Mouse (Mus musculus): ENCODE data around the gene Hrg. TPM values are rescaled to one million over a fixed set of nuclear protein-coding genes. Genes with fewer than 3 reads are reported as not detected.

Hrg gene
- polyA plus RNA-seq (2015; fragmentation: Nextera tagmentation; extraction: Ambion mirVana), result not detected in 2 replicates

- 91% methylated on average over 6 of the region's 6 CpGs for WGBS
- H3K4me1 ChIP-seq, result no peaks in the 10 kb centered on the region
- H3K9me3 ChIP-seq, result no peaks in the 10 kb centered on the region
- ATAC-seq (ENCODE audit: insufficient number of reproducible peaks, low FRiP score, low TSS enrichment, low read depth), result no peak
- no peak within 1 kb of the TSS for H3K4me2 ChIP-seq
- H3K4me3 ChIP-seq, result no peak within 1 kb of the TSS
- H3K9ac ChIP-seq, result no peak within 1 kb of the TSS
- no peaks in the 10 kb centered on the region for H3K36me3 ChIP-seq
- no peaks in the 10 kb centered on the region for H3K27me3 ChIP-seq
- no peak within 1 kb of the TSS for H3K27ac ChIP-seq
Observed at GRCm38 (mm10) chr16:22950840-22951395, at the start of gene Hrg. TSS of gene Hrg (plus strand) at chr16:22951072.

- H3K4me2 ChIP-seq, result no peak overlapping the region
- H3K27me3 ChIP-seq, result 0 out of 2 replicates have a peak, but pooled peaks cover 2% of the 10 kb centered on the region
- H3K27ac ChIP-seq, result no peak overlapping the region
- no peaks in the 10 kb centered on the region for H3K9me3 ChIP-seq
- H3K9ac ChIP-seq, result no peak overlapping the region
- 75% methylated on average over 3 of the region's 3 CpGs for WGBS
- H3K4me3 ChIP-seq, result no peak overlapping the region
- peaks cover 2% of the 10 kb centered on the region; the same call in 1 of the 2 replicates for H3K4me1 ChIP-seq
- no peak for ATAC-seq (ENCODE audit: insufficient number of reproducible peaks, low FRiP score, low TSS enrichment, low read depth)
- H3K36me3 ChIP-seq, result no peaks in the 10 kb centered on the region
Observed at GRCm38 (mm10) chr16:22901326-22901725, 49.5 kb upstream of the Hrg start.

- Histone ChIP-seq H3K4me3 (no peak overlapping the region), H3K9ac (no peak overlapping the region), H3K36me3 (no peaks in the 10 kb centered on the region), H3K27me3 (no peaks in the 10 kb centered on the region), H3K27ac (no peak overlapping the region), H3K9me3 (no peaks in the 10 kb centered on the region), H3K4me2 (no peak overlapping the region), H3K4me1 (no peaks in the 10 kb centered on the region)
- WGBS, result 92% methylated on average over 6 of the region's 6 CpGs
- no peak for ATAC-seq (ENCODE audit: insufficient number of reproducible peaks, low FRiP score, low TSS enrichment, low read depth)
Observed at GRCm38 (mm10) chr16:22909290-22909689, 41.6 kb upstream of the Hrg start.

DNA sequence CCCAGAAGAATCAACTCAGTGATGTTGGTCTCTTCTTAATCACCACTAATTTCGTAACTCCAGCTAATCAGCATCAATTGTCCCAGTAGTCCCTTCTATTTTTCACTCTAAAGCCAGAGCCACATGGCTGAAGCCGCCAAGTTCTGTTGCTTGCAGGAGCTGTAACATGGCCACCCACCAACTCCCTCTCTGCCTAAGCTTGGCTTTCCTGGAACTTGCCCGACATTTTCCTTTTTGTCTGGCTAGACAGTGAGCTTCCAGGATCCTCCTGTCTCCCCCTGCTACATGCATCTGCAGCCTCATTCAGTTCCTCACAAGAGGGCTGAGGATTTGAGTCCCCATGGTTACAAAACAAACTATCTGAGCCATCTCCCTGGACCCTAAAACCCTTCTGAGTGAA lies 38.9 kb upstream of the Hrg start:
- Histone ChIP-seq H3K27me3 (no peaks in the 10 kb centered on the region), H3K4me2 (no peak overlapping the region), H3K27ac (no peak overlapping the region), H3K9ac (no peak overlapping the region), H3K36me3 (no peaks in the 10 kb centered on the region), H3K4me1 (no peaks in the 10 kb centered on the region), H3K9me3 (no peaks in the 10 kb centered on the region), H3K4me3 (no peak overlapping the region)
- 78% methylated on average over 3 of the region's 3 CpGs for WGBS
- no peak for ATAC-seq (ENCODE audit: insufficient number of reproducible peaks, low FRiP score, low TSS enrichment, low read depth)

GRCm38 (mm10) chr16:22912886-22913285 lies 38.0 kb upstream of the Hrg start:
- ATAC-seq (ENCODE audit: insufficient number of reproducible peaks, low FRiP score, low TSS enrichment, low read depth), result no peak
- Histone ChIP-seq H3K9ac (no peak overlapping the region), H3K36me3 (no peaks in the 10 kb centered on the region), H3K27ac (no peak overlapping the region), H3K4me3 (no peak overlapping the region), H3K4me1 (no peaks in the 10 kb centered on the region), H3K27me3 (no peaks in the 10 kb centered on the region), H3K4me2 (no peak overlapping the region), H3K9me3 (no peaks in the 10 kb centered on the region)
- WGBS, result 83% methylated on average over 6 of the region's 6 CpGs

DNA sequence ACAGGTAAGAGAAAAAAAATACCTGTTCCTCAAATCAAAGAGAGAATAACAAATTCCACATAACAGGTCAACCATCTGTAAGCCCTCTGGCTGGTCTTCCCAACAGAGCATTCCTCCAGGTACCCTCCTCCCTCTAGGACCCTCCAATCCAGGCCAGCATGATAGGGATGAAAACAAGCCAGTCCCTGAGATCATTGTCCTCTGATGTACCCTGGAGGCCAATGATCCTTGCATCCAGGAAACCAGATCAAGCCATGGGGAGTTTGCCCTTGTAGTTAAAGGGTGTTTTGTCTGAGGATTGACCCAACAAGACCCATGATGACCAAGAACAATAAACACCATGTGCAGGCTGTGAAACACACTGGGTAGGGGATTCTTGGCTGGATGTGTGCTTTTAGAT lies 36.6 kb upstream of the Hrg start:
- H3K4me3 ChIP-seq, result no peak overlapping the region
- ATAC-seq (ENCODE audit: insufficient number of reproducible peaks, low FRiP score, low TSS enrichment, low read depth), result no peak
- H3K36me3 ChIP-seq, result no peaks in the 10 kb centered on the region
- H3K9ac ChIP-seq, result no peak overlapping the region
- H3K27me3 ChIP-seq, result no peaks in the 10 kb centered on the region
- H3K4me2 ChIP-seq, result no peak overlapping the region
- no peaks in the 10 kb centered on the region for H3K4me1 ChIP-seq
- H3K27ac ChIP-seq, result no peak overlapping the region
- H3K9me3 ChIP-seq, result no peaks in the 10 kb centered on the region

DNA sequence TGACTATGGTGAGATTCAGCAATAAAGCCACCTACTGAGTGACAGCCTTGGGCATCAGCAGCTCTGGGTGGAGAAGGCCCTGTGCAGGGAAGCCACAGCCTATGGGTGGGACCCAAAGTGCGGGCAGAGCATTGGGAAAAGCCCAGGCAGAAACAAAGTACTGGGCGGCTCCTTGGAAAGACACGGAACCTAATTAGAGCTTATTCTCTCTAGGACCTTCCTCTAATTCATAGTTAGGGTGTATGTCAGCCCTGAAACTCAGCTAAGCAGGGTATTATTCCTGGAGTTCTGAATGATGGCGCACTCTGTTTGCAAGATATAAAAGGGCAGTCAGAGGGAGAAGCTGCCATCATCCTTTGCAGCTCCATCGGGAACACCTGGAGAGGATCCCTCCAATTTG lies 32.8 kb upstream of the Hrg start, which contains the start of gene Fetub:
TSS of gene Fetub (plus strand) at position 301 of the 400 bp plus-strand sequence.
- 84% methylated on average over 5 of the region's 5 CpGs for WGBS
- no peak within 1 kb of the TSS for H3K9ac ChIP-seq
- H3K4me2 ChIP-seq, result no peak within 1 kb of the TSS
- no peak for ATAC-seq (ENCODE audit: insufficient number of reproducible peaks, low FRiP score, low TSS enrichment, low read depth)
- no peaks in the 10 kb centered on the region for H3K9me3 ChIP-seq
- no peak within 1 kb of the TSS for H3K4me3 ChIP-seq
- H3K4me1 ChIP-seq, result 0 out of 2 replicates have a peak, but pooled peaks cover 2% of the 10 kb centered on the region
- no peaks in the 10 kb centered on the region for H3K27me3 ChIP-seq
- no peaks in the 10 kb centered on the region for H3K36me3 ChIP-seq
- H3K27ac ChIP-seq, result no peak within 1 kb of the TSS

DNA sequence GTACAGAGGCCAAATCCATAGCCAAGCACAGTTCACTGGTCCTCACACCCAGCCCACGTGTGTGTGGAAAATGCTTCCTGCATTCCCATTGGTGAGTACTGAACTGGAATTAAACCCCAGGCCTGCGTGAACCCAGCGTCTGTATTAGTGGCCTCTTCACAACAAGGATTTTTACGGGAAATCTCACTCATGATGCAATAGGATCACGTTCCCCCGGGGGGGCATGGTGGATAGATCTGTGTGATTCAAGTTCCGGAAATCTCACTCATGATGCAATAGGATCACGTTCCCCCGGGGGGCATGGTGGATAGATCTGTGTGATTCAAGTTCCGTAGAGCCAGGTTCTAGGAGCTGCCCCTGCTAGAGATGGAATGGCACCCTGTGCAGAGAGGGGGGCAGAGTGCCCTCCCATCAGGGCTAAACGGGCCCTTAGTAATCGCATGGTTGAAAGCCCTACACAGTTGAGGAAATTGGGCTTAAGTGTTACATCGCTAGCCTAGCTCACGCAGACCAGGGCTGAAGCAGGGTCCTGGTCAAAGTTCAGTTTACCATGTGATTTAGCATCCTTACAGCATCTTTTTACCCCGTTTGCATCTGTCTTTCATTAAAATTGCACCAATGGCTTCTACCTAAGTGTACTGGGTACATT lies 32.1 kb upstream of the Hrg start:
- no peak overlapping the region for H3K4me3 ChIP-seq
- no peak overlapping the region for H3K4me2 ChIP-seq
- H3K9ac ChIP-seq, result no peak overlapping the region
- H3K4me1 ChIP-seq, result 0 out of 2 replicates have a peak, but pooled peaks cover 2% of the 10 kb centered on the region
- H3K27me3 ChIP-seq, result no peaks in the 10 kb centered on the region
- H3K36me3 ChIP-seq, result no peaks in the 10 kb centered on the region
- no peaks in the 10 kb centered on the region for H3K9me3 ChIP-seq
- ATAC-seq (ENCODE audit: insufficient number of reproducible peaks, low FRiP score, low TSS enrichment, low read depth), result no peak
- 49% methylated on average over 15 of the region's 15 CpGs for WGBS
- H3K27ac ChIP-seq, result no peak overlapping the region

GRCm38 (mm10) chr16:22919971-22920854 lies 30.7 kb upstream of the Hrg start:
- no peak; the same call in 1 of the 2 replicates for ATAC-seq (ENCODE audit: insufficient number of reproducible peaks, low FRiP score, low TSS enrichment, low read depth)
- Histone ChIP-seq H3K4me3 (no peak overlapping the region), H3K9ac (no peak overlapping the region), H3K27me3 (no peaks in the 10 kb centered on the region), H3K36me3 (no peaks in the 10 kb centered on the region), H3K4me2 (no peak overlapping the region), H3K27ac (no peak overlapping the region), H3K4me1 (0 out of 2 replicates have a peak, but pooled peaks cover 2% of the 10 kb centered on the region), H3K9me3 (no peaks in the 10 kb centered on the region)
- WGBS, result 47% methylated on average over 18 of the region's 18 CpGs

DNA sequence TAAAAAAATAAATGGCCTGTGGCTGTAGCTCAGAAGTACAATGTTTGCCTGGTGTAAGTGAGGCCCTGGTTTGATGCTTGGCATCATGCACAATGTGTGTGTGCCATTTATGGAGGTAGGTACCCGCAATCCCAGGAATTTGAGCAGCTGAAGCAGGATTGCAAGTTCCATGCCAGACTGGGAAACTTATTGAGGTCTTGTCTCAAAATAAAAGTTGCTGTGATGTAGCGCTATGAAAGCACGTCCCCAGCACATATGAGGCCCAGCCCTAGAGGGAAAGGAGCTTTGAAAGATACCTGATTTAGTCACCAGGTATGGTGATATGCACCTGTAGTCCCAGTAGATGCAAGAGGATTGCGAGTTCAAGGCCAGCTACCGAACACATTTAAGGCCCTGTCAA lies 29.1 kb upstream of the Hrg start:
- Histone ChIP-seq H3K27me3 (no peaks in the 10 kb centered on the region), H3K27ac (no peak overlapping the region), H3K4me2 (no peak overlapping the region), H3K4me3 (no peak overlapping the region), H3K9me3 (no peaks in the 10 kb centered on the region), H3K4me1 (0 out of 2 replicates have a peak, but pooled peaks cover 2% of the 10 kb centered on the region), H3K36me3 (no peaks in the 10 kb centered on the region), H3K9ac (no peak overlapping the region)
- 90% methylated on average over 5 of the region's 5 CpGs for WGBS
- no peak for ATAC-seq (ENCODE audit: insufficient number of reproducible peaks, low FRiP score, low TSS enrichment, low read depth)

DNA sequence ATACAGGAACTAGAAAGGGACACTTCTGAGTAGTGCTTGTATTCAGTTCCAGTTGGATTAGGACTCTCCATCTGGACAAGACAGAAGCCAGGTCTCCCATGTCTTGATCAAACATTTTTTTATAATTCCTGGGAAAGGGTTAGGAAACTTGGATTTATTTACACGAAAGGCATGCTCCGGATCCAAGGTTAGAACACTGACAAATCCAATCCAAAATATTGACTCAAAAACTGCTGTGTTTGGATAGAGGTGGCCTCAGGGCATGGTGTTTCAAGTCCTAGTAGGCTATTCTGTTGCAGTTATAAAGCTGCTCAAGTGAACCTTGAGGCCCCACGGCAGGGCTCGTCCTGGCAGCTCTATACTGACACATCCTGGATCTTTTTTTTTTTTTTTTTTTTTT lies 28.4 kb upstream of the Hrg start:
- Histone ChIP-seq H3K27me3 (no peaks in the 10 kb centered on the region), H3K4me3 (no peak overlapping the region), H3K4me2 (no peak overlapping the region), H3K9me3 (no peaks in the 10 kb centered on the region), H3K36me3 (no peaks in the 10 kb centered on the region), H3K27ac (no peak overlapping the region), H3K9ac (no peak overlapping the region), H3K4me1 (0 out of 2 replicates have a peak, but pooled peaks cover 2% of the 10 kb centered on the region)
- ATAC-seq (ENCODE audit: insufficient number of reproducible peaks, low FRiP score, low TSS enrichment, low read depth), result no peak
- 74% methylated on average over 4 of the region's 4 CpGs for WGBS

DNA sequence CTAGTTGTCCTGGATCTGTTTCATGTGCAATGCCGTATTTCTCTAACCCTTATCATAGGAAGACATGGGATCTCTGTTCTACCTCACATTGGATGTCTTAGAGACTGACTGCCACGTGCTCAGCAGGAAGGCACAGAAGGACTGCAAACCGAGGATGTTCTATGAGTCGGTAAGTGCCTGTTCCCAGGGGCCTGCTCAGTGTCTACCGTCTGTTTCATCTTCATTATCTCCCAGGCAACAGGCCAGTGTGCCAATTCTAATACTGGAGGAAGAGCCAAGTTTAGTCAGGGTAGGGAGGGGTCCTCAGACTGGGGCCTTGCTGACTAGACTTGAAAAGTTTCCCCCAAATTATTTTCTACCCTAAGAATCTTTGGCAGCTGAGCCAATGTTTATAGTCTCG lies 21.3 kb upstream of the Hrg start:
- ATAC-seq (ENCODE audit: insufficient number of reproducible peaks, low FRiP score, low TSS enrichment, low read depth), result no peak
- 71% methylated on average over 6 of the region's 6 CpGs for WGBS
- Histone ChIP-seq H3K27ac (no peak overlapping the region), H3K4me1 (no peaks in the 10 kb centered on the region), H3K36me3 (no peaks in the 10 kb centered on the region), H3K4me2 (no peak overlapping the region), H3K9me3 (no peaks in the 10 kb centered on the region), H3K9ac (no peak overlapping the region), H3K4me3 (no peak overlapping the region), H3K27me3 (no peaks in the 10 kb centered on the region)
